Mouse (Mus musculus) ES-Bruce4 (cell line): ENCODE results near the gene Slc33a1.

Experiments used
- CTCF ChIP-seq: IDR thresholded peaks from one replicate; pipeline ENCODE4 v1.8.1; 2011; ENCODE audit warnings: low read depth, low read length
- POLR2A ChIP-seq: IDR thresholded peaks from one replicate; pipeline ENCODE4 v1.8.1; 2011; ENCODE audit warnings: low read length; ENCODE audit not compliant: insufficient read depth

DNA sequence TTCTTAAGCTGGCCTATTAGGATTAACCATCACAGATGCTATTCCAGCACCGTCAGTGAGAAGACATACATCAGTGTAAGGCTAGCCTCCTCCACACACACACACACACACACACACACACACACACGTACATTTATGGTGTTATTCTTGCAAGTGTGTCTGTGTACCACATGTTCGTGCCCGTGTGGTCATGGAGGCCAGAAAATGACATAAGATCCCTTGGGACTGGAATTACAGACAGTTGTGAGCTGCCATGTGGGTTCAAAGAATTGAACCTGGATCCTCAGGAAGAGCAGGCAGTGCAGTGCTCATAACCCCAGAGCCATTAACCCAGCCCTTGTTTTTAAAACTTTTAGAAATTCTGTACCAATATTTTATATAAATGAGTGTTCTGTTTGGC is 13.3 kb upstream of the Slc33a1 start:
- TF ChIP-seq POLR2A (no peak), CTCF (no peak)
